Comparison of ENCODE assay signal across 1 mouse cellular context in genomic region chr7:4658128-4658907, GRCm38 (mm10).
TF ChIP-seq lines count a peak whose summit lies in the region.

No protein-coding gene starts in this region.

TF ChIP-seq in MEL, 35 proteins besides CTCF, POLR2A, EP300 and RAD21 (continued from another document):
- peak; percentile 66 for TF ChIP-seq NRF1 (IDR thresholded peaks at IDR 0.05; ENCODE audit: insufficient read depth, low read depth, low read length, poor library complexity, severe bottlenecking)
- no peak for TF ChIP-seq GATA1 (IDR thresholded peaks at IDR 0.05; ENCODE audit: low read depth, low read length)
- no peak for TF ChIP-seq CHD2 (IDR thresholded peaks at IDR 0.05; ENCODE audit: low read length)
- no peak for TF ChIP-seq E2F4 (IDR thresholded peaks at IDR 0.05; ENCODE audit: borderline replicate concordance, low read depth, low read length)
- TF ChIP-seq MXI1 (IDR thresholded peaks at IDR 0.05; ENCODE audit: low read depth, low read length): no peak
- no peak for TF ChIP-seq ZMIZ1 (IDR thresholded peaks at IDR 0.05; ENCODE audit: low read depth, low read length)
- TF ChIP-seq UBTF (IDR thresholded peaks at IDR 0.05; ENCODE audit: borderline replicate concordance, insufficient read depth, low read depth, low read length): peak; percentile 53; the same call in 1 of the 2 replicates
TF ChIP-seq in MEL: peak in this region for 2.
